Mouse (Mus musculus): Measurements from ENCODE around the gene Upk2. TPM values are rescaled to one million over a fixed set of nuclear protein-coding genes. Genes with fewer than 3 reads are reported as not detected.
"Not testable (repeated sequence)": the region's sequence is repeated elsewhere in the genome, so short reads cannot be mapped to it uniquely, and the experiment has no call there.

Gene Upk2
- polyA plus RNA-seq, 1 experiment = 7.3 TPM

GRCm38 (mm10) chr9:44461950-44462349, 7.2 kb upstream of the Upk2 start:
- DNase-seq (ENCODE audit: low read depth) = no peak

- DNase-seq (ENCODE audit: low read depth) = no peak
These were observed 2.4 kb upstream of the Upk2 start for GRCm38 (mm10) chr9:44457035-44457742.

- DNase-seq (ENCODE audit: low read depth) = no peak
These were observed 465 bp downstream of the Upk2 start for GRCm38 (mm10) chr9:44454132-44454890.

DNA sequence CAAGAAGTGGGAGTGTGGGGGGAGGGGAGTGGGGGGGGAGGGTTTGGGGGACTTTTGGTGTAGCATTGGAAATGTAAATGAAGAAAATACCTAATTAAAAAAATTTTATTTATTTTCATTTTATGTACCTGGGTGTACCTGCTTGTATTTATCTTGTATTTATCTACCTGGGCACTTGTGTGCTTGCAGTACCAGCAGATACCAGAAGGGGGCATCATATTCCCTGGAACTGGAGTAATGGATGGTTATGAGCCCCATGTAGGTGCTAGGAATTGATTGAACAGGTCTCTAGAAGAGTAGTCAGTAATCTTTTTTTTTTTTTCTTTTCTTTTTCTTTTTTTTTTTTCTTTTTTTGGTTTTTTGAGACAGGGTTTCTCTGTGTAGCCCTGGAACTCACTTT, 4.4 kb downstream of the Upk2 start:
- no peak for DNase-seq (ENCODE audit: low read depth)

- DNase-seq (ENCODE audit: low read depth) = not testable (repeated sequence)
These were observed 10.3 kb downstream of the Upk2 start for GRCm38 (mm10) chr9:44444402-44445025.

- DNase-seq (ENCODE audit: low read depth) = no peak
These were observed 13.8 kb downstream of the Upk2 start, which contains the start of gene Foxr1 for GRCm38 (mm10) chr9:44440961-44441360. Gene Foxr1, minus strand, starts transcription at chr9:44441136.

GRCm38 (mm10) chr9:44435747-44436146, 19.0 kb downstream of the Upk2 start:
- no peak for DNase-seq (ENCODE audit: low read depth)

DNA sequence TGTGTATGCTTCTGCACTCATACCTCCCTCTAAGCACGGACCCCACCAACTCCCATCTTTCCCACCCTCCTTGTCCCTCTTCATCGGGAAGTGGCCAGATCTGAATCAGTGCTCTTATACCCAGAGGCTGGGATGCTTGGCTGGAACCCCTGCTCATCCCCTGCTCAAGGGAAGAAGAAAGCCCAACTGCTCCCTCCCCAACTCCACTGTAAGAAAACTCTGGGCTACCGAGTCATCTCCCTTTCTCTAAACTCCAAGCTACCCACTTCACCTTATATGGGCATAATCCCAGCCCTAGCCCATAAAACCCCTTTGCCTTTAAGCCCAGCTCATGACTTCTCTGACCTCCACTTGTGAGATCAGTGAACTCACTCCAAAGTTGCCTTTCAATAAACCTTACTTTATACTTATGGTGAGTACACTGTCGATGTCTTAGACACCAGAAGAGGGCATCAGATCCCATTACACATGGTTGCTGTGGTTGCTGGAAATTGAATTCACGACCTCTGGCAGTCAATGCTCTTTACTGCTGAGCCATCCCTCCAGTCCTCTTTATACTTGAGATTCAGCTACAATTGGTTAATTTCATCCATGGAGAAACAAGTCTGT, 22.1 kb downstream of the Upk2 start:
- no peak for DNase-seq (ENCODE audit: low read depth)

- DNase-seq (ENCODE audit: low read depth) = no peak
These were observed 31.2 kb downstream of the Upk2 start for GRCm38 (mm10) chr9:44423576-44423975.

DNA sequence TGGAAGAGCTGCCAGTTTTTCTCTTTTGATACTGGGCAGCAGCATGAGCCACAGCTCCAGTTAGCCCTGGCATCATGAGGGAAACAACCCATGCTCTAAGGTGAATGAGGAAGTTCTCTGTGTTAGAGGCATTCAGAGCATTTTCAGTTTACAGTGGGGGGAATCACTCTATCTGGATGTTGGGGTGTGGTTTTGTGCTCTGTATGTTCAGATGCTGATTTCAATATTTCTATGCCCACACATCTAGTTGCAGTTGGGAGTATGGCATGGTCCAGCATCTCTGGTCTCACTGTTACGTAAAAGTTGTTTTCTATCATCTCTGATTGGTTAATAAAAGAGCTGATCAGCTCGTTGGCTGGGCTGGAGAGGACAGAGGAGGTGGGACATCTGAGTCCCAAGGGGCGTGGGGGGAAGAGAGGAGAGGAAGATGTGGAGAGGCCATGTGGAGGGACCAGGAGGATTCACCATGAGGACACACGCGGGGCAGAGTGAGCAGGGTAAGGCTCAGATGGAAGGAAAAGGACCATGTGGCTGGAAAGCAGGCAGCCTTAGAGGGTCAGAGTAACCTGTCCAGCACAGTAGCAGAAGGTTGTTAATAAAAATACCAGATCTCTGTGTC, 34.4 kb downstream of the Upk2 start:
- DNase-seq (ENCODE audit: low read depth) = no peak

DNA sequence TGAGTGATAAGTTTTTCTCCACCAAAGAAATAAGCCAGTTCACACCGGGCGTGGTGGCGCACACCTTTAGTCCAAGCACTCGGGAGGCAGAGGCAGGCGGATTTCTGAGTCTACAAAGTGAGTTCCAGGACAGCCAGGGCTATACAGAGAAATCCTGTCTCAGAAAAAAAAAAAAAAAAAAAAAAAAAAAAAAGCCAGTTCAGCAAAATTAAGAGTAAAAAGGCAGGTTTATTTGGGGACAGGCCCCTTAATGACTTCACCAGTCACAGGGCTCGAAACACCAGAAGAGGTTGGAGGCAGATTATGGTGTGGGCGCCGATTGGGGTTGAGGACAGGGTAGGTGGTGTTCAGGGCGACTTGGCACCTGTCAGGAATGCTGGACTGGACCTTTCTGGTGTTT, 35.0 kb downstream of the Upk2 start:
- DNase-seq (ENCODE audit: low read depth) = not testable (repeated sequence)

DNA sequence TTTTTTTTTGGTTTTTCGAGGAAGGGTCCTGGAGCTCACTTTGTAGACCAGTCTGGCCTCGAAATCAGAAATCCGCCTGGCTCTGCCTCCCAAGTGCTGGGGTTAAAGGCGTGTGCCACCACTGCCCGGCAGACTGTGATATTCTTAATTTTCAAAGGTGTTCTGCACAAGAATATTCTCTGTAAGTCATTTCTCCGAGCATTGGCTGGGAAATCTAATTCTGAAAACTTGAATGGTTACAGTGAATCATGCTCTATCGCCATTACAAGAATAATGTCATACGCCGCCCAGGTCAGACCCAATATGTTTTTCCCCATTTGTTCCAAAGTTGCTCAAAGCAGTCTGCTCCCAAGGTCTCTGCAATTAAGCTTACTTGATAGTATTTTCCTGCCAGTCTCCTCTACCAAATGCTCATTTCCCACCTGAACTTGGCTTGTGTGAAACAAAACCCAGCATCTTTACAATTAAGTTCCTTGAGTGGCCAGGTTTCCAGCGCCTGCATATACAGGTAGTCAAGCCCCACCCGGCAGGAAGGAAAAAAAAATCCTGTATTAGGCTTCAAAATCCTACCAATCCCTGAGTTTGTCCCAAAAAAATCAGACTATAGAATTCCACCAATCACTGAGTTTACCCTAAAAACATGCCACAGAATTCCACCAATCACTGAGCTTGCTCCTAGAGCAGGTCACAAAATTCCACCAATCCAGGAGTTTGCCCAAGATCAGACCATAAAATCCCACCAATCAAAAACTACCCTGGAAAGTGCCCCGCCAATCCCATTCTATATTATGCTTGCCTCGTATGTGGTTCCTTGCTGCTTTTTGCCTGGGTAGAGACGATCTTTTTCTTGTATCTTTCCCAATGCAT, 36.0 kb downstream of the Upk2 start, which contains the start of gene Ccdc84:
Gene Ccdc84, minus strand, starts transcription at position 51 of the 867 bp plus-strand sequence.
- DNase-seq (ENCODE audit: low read depth) = no peak

DNA sequence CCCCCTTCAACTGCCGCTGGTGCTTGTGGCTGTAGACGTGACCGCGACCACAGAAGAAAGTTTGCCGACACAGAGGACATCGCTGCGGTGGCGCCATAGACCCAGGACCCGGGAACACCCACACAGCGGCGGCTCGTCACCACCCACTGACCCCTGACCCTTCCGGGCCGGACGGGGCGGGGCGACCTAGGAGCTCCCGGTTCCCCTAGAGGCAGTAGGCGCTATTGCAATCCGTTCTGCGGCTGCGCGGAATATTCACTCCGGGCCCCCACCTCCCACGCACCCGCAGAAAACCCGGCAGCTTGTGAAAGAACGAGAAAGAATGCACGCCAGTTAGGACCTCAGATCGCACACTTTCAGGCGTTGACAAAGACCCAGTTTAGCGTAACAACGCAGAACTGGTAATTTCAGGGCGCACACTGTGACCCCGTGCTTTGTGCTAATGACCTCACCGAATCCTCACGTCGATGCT, 36.8 kb downstream of the Upk2 start:
- no peak for DNase-seq (ENCODE audit: low read depth)

DNA sequence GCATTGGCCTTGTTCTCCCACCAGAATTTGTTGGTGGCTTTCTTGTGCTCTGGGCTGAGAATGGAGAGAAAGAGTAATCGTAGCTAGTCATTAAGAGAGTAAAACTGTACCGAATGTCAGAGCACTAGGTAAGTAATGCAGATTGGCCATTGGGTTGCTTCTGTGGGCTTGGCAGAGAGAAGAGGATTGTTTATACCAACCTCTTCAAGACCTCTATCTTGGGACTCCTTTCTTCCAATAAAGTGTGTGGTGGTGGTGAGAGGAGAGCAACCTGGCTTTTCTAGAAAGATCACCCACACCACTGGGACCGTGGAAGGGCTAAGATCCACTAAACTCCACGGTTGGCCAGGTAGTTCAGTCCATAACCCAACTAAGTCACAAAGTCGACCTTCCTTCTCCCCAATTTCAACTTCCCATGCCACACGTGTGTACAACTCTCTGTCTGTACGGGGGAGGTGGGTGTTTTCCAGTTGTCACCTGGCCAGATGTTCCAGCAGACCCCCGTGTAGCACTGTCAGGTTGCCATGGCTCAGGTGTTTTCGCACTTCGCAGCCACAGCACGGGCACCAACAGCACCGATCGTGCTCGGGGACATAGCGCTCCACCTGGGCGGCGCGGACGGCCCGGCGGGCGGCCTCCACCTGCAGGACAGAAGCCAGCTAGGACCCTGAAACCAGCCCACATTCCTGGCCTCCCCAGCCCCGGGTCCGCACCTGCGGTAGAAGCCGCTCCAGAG, 37.5 kb downstream of the Upk2 start:
- DNase-seq (ENCODE audit: low read depth) = no peak

DNA sequence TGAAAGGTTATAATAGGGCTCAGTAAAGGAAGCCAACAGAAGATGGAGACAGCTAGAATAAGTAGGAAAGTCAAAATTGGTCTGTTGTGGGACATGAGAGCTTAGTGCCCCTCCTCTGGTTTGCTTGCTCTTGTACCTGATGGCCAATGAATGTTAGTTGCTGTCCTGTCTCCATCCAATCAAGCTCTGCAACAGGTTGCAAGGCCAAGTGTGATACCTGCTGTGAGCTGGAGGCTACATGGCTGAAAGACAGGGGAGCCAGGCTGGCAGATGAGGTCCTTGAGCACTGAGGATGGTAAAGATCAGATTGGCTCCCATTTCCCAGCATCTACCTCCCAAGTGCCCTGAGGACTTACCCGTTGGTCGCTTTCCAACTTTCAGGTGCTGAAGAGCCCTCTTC, 42.0 kb downstream of the Upk2 start:
- DNase-seq (ENCODE audit: low read depth) = no peak

- DNase-seq (ENCODE audit: low read depth) = no peak
These were observed 42.5 kb downstream of the Upk2 start for GRCm38 (mm10) chr9:44412306-44412705.

DNA sequence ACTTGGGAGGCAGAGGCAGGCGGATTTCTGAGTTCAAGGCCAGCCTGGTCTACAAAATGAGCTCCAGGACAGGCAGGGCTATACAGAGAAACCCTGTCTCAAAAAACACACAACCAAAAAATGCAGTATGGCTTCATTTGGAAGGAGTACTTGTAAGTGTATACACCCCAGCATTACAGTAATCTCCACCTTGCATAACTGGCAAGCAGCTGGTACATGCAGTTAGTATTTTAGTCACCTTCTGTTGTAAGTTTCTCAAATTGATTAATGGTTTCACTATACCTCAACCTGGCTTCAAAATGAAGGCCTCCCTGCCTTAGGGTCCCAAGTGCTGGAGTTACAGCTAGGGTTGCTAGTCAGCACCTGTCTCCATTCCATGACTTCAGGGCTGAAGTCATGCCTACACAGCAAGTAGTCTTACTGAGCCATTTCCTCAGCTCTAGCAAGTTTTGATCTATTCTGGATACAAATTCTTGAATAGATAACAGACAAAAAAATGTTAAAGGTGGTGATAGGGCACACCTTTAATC, 43.1 kb downstream of the Upk2 start:
- DNase-seq (ENCODE audit: low read depth) = peak; percentile 70

DNA sequence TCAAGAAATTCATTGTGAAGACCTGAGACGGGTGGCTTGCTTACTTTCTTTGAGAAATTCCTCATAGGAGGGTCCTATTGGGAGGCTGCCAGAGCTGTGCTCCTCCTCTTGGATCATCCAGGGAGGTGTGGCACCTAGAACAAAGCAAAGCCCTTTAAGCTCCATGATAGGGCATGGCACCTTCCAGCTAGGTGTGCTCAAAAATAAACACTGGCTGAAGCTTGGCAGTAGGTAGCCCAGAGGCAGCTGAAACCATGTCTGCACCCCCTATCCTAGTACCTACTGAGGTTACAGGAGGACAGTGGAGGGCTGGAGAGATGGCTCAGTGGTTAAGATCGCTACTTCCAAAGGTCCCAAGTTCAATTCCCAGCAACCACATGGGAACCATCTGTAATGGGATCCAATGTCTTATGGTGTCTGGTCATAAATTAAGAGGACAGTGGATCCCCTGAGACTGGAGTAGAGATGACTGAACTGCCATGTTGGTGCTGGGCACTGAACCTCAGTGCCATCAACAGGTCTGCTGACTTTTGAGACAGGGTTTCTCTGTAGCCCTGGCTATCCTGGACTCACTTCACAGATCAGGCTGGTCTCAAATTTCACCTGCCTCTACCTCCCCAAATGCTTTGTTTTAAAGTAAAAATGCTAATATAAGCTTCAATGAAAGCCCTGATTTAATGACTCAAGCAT, 44.0 kb downstream of the Upk2 start:
- DNase-seq (ENCODE audit: low read depth) = no peak

GRCm38 (mm10) chr9:44408693-44409092, 46.1 kb downstream of the Upk2 start:
- not testable (repeated sequence) for DNase-seq (ENCODE audit: low read depth)

Data from gonadal fat pad, adult 2 months (tissue).